Mouse (Mus musculus): Measurements from ENCODE around the gene Adam23.

Gene Adam23

GRCm38 (mm10) chr1:63486646-63487045 lies 41.0 kb downstream of the Adam23 start:
- no peak for DNase-seq

GRCm38 (mm10) chr1:63491001-63491400 lies 45.3 kb downstream of the Adam23 start:
- DNase-seq: no peak

GRCm38 (mm10) chr1:63493325-63493724 lies 47.6 kb downstream of the Adam23 start:
- no peak for DNase-seq

- no peak for DNase-seq
Measured at GRCm38 (mm10) chr1:63507386-63507785, 61.7 kb downstream of the Adam23 start.

GRCm38 (mm10) chr1:63508801-63509200 lies 63.1 kb downstream of the Adam23 start:
- DNase-seq: no peak

- DNase-seq: no peak
Measured at GRCm38 (mm10) chr1:63511416-63511815, 65.7 kb downstream of the Adam23 start.

- no peak for DNase-seq
Measured at GRCm38 (mm10) chr1:63517800-63518199, 72.1 kb downstream of the Adam23 start.

- DNase-seq: no peak
Measured at GRCm38 (mm10) chr1:63518814-63519213, 73.1 kb downstream of the Adam23 start.

GRCm38 (mm10) chr1:63529901-63530300 lies 84.2 kb downstream of the Adam23 start:
- no peak for DNase-seq

- no peak for DNase-seq
Measured at GRCm38 (mm10) chr1:63534271-63534827, 88.7 kb downstream of the Adam23 start.

GRCm38 (mm10) chr1:63539884-63540613 lies 94.4 kb downstream of the Adam23 start:
- DNase-seq: no peak

GRCm38 (mm10) chr1:63544122-63544521 lies 98.4 kb downstream of the Adam23 start:
- DNase-seq: no peak

GRCm38 (mm10) chr1:63553039-63553438 lies 107.3 kb downstream of the Adam23 start:
- no peak for DNase-seq

GRCm38 (mm10) chr1:63561772-63562520 lies 116.3 kb downstream of the Adam23 start:
- no peak for DNase-seq

GRCm38 (mm10) chr1:63563928-63564327 lies 118.2 kb downstream of the Adam23 start:
- no peak for DNase-seq

- no peak for DNase-seq
Measured at GRCm38 (mm10) chr1:63566501-63566900, 120.8 kb downstream of the Adam23 start.

- no peak for DNase-seq
Measured at GRCm38 (mm10) chr1:63567031-63567430, 121.3 kb downstream of the Adam23 start.

- DNase-seq: no peak
Measured at GRCm38 (mm10) chr1:63572229-63572628, 126.5 kb downstream of the Adam23 start.

- no peak for DNase-seq
Measured at GRCm38 (mm10) chr1:63573432-63573831, 127.7 kb downstream of the Adam23 start.

GRCm38 (mm10) chr1:63573864-63574611 lies 128.3 kb downstream of the Adam23 start:
- DNase-seq: no peak

- DNase-seq: no peak
Measured at GRCm38 (mm10) chr1:63576803-63577202, 131.1 kb downstream of the Adam23 start.

GRCm38 (mm10) chr1:63579153-63579552 lies 133.5 kb downstream of the Adam23 start:
- no peak for DNase-seq

GRCm38 (mm10) chr1:63586869-63587268 lies 141.2 kb downstream of the Adam23 start:
- no peak for DNase-seq

Data from right cerebral cortex, postnatal 25 days (tissue).